Mouse (Mus musculus) liver, postnatal 0 days (tissue): ENCODE data around the gene Olfr1535. TPM values are rescaled to one million over a fixed set of nuclear protein-coding genes. Genes with fewer than 3 reads are reported as not detected.

Experiments
- ATAC-seq: fragments of 200-750 bp; cut with Nextera tagmentation; 2 replicates; pipeline ENCODE4 v1.8.0; 2017; ENCODE audit warnings: mild to moderate bottlenecking, moderate library complexity
- DNase-seq: peaks from one replicate; pipeline ENCODE4 v3.0.0-alpha.2; 2016
- H3K27ac ChIP-seq: fragments of 300-500 bp; sonication (generic); 2 replicates; pipeline ENCODE4 v1.5.1; 2014; ENCODE audit warnings: antibody characterized with exemption, moderate library complexity, mild to moderate bottlenecking, low read depth
- H3K27me3 ChIP-seq: fragments of 300-500 bp; sonication (generic); 2 replicates; pipeline ENCODE4 v1.6.1; 2014; ENCODE audit warnings: low read length, control low read depth, mixed read lengths; ENCODE audit not compliant: insufficient read depth
- H3K36me3 ChIP-seq: fragments of 300-500 bp; sonication (generic); replicated peaks from 2 replicates; pipeline ENCODE4 v1.6.1; 2014; ENCODE audit warnings: mild to moderate bottlenecking, control low read depth, low read length, moderate library complexity, mixed read lengths; ENCODE audit not compliant: insufficient read depth
- H3K4me1 ChIP-seq: fragments of 300-500 bp; sonication (generic); 2 replicates; pipeline ENCODE4 v1.6.1; 2014; ENCODE audit warnings: antibody characterized with exemption, mild to moderate bottlenecking, control low read depth; ENCODE audit not compliant: insufficient read depth
- H3K4me2 ChIP-seq: fragments of 300-500 bp; sonication (generic); 2 replicates; pipeline ENCODE4 v1.6.1; 2014; ENCODE audit warnings: low read depth, mild to moderate bottlenecking, low read length, moderate library complexity, mixed read lengths
- H3K4me3 ChIP-seq: fragments of 300-500 bp; sonication (generic); 2 replicates; pipeline ENCODE4 v1.5.1; 2014; ENCODE audit warnings: low read depth, low read length
- H3K9ac ChIP-seq: fragments of 300-500 bp; sonication (generic); replicated peaks from 2 replicates; pipeline ENCODE4 v1.6.1; 2014; ENCODE audit warnings: mild to moderate bottlenecking, moderate library complexity
- H3K9me3 ChIP-seq: fragments of 300-500 bp; sonication (generic); 2 replicates; pipeline ENCODE4 v1.6.1; 2016; ENCODE audit warnings: mild to moderate bottlenecking, control low read depth, low read length, mixed read lengths
- CTCF ChIP-seq: sonication (generic); IDR thresholded peaks from 2 replicates; pipeline ENCODE4 v1.5.1; 2016; ENCODE audit warnings: antibody characterized with exemption, low read depth
- EP300 ChIP-seq: IDR thresholded peaks from 2 replicates; pipeline ENCODE4 v1.6.1; 2016; ENCODE audit warnings: antibody characterized with exemption, low read depth, mild to moderate bottlenecking
- WGBS: fragments of 180-500 bp; shearing (Covaris S2); extraction: QIAGEN DNeasy Blood & Tissue Kit; methylation state at CpG from one replicate; pipeline ENCODE4 v1.1.7; 2014; ENCODE audit not compliant: insufficient replicate concordance; 5-methylcytosine and 5-hydroxymethylcytosine counted together
- polyA plus RNA-seq: library from polyadenylated mRNA; unstranded; fragments of >200 nt; fragmentation: Nextera tagmentation; extraction: Ambion mirVana; gene quantifications from 2 replicates; pipeline ENCODE4 v1.2.1, GENCODE M21; 2015

Gene Olfr1535
- polyA plus RNA-seq, 1 experiment from 2014 or later = not detected

- peaks cover 9% of the 10 kb centered on the region for H3K36me3 ChIP-seq
- H3K9ac ChIP-seq = peak within 1 kb of the TSS; percentile 92
- H3K27ac ChIP-seq = peak within 1 kb of the TSS; percentile 92
- TF ChIP-seq CTCF = no peak; the same call in 1 of the 2 replicates
- TF ChIP-seq EP300 = no peak
- DNase-seq (peak; percentile 90), ATAC-seq (peak; percentile 100)
- peaks cover 9% of the 10 kb centered on the region; the same call in 1 of the 2 replicates for H3K4me1 ChIP-seq
- H3K9me3 ChIP-seq = no peaks in the 10 kb centered on the region
- H3K4me3 ChIP-seq = peak within 1 kb of the TSS; percentile 77
- H3K4me2 ChIP-seq = peak within 1 kb of the TSS; percentile 74
- H3K27me3 ChIP-seq = no peaks in the 10 kb centered on the region
- WGBS = 0% methylated on average over 39 of the region's 39 CpGs
Observed at GRCm38 (mm10) chr13:21530781-21531201, 28.9 kb downstream of the Olfr1535 start, which contains the start of gene Zkscan8. Zkscan8 (minus strand) TSS chr13:21531120.

- TF ChIP-seq CTCF (no peak), EP300 (no peak)
- no peak overlapping the region for H3K9ac ChIP-seq
- H3K9me3 ChIP-seq = no peaks in the 10 kb centered on the region
- H3K36me3 ChIP-seq = peaks cover 14% of the 10 kb centered on the region
- H3K4me2 ChIP-seq = peak overlapping the region; percentile 74
- 41% methylated on average over 7 of the region's 7 CpGs for WGBS
- no peaks in the 10 kb centered on the region for H3K27me3 ChIP-seq
- ATAC-seq (no peak), DNase-seq (no peak)
- H3K27ac ChIP-seq = no peak overlapping the region
- H3K4me1 ChIP-seq = peaks cover 9% of the 10 kb centered on the region; the same call in 1 of the 2 replicates
- H3K4me3 ChIP-seq = peak overlapping the region; percentile 77
Observed at GRCm38 (mm10) chr13:21530136-21530535, 29.6 kb downstream of the Olfr1535 start.

GRCm38 (mm10) chr13:21506221-21506649 is 53.5 kb downstream of the Olfr1535 start:
- Histone ChIP-seq H3K4me1 (0 out of 2 replicates have a peak, but pooled peaks cover 3% of the 10 kb centered on the region), H3K9me3 (no peaks in the 10 kb centered on the region), H3K9ac (peak overlapping the region; percentile 60), H3K27ac (peak overlapping the region; percentile 69), H3K27me3 (no peaks in the 10 kb centered on the region), H3K36me3 (no peaks in the 10 kb centered on the region), H3K4me3 (peak overlapping the region; percentile 63), H3K4me2 (peak overlapping the region; percentile 63)
- under 1% methylated on average over 21 of the region's 21 CpGs for WGBS
- TF ChIP-seq EP300 = no peak
- peak; percentile 100 for ATAC-seq
- DNase-seq = peak; percentile 92

Other genes starting within 250 kb of the Olfr1535 start
- gene Gpx6, start 247.8 kb downstream of the Olfr1535 start, polyA plus RNA-seq = 0.08 and 0.18 TPM in 2 replicates
- not detected in 2 replicates for gene Olfr1367, start 213.0 kb downstream of the Olfr1535 start, polyA plus RNA-seq
- gene Zscan12, start 197.1 kb downstream of the Olfr1535 start, polyA plus RNA-seq = 2.4 and 2.7 TPM in 2 replicates
- gene Zkscan3, start 157.1 kb downstream of the Olfr1535 start, polyA plus RNA-seq = 22.2 and 24.6 TPM in 2 replicates
- gene Pgbd1, start 118.8 kb downstream of the Olfr1535 start, polyA plus RNA-seq = 0.31 and 0.39 TPM in 2 replicates
- gene Zscan26, start 106.2 kb downstream of the Olfr1535 start, polyA plus RNA-seq = 13.3 and 15.2 TPM in 2 replicates
- 2.0 TPM in 2 replicates for gene Nkapl, start 91.4 kb downstream of the Olfr1535 start, polyA plus RNA-seq
- gene Zkscan4, start 81.0 kb downstream of the Olfr1535 start, polyA plus RNA-seq = 0.77 and 0.78 TPM in 2 replicates
- not detected in 2 replicates for gene Gm10065, start 80.5 kb downstream of the Olfr1535 start, polyA plus RNA-seq
- 0.52 and 0.70 TPM in 2 replicates for gene AK157302, start 64.7 kb downstream of the Olfr1535 start, polyA plus RNA-seq
- gene Gm11273, start 58.5 kb downstream of the Olfr1535 start, polyA plus RNA-seq = 6.4 and 8.9 TPM in 2 replicates
- gene Zkscan8, start 28.8 kb downstream of the Olfr1535 start, polyA plus RNA-seq = 1.2 and 1.6 TPM in 2 replicates
- not detected in 2 replicates for gene Olfr1366, start 17.1 kb downstream of the Olfr1535 start, polyA plus RNA-seq
- not detected in 2 replicates for gene Olfr1364, start 21.9 kb upstream of the Olfr1535 start, polyA plus RNA-seq
- not detected in 2 replicates for gene Olfr1362, start 54.1 kb upstream of the Olfr1535 start, polyA plus RNA-seq
- not detected in 2 replicates for gene Olfr11, start 82.6 kb upstream of the Olfr1535 start, polyA plus RNA-seq
- not detected in 2 replicates for gene Olfr1361, start 103.5 kb upstream of the Olfr1535 start, polyA plus RNA-seq
- gene Olfr1360, start 117.5 kb upstream of the Olfr1535 start, polyA plus RNA-seq = not detected in 2 replicates
- gene Olfr1359, start 138.2 kb upstream of the Olfr1535 start, polyA plus RNA-seq = not detected in 2 replicates
- gene Hist1h2bl, start 156.2 kb upstream of the Olfr1535 start, polyA plus RNA-seq = 0.51 and 1.9 TPM in 2 replicates
- gene Hist1h2ai, start 156.5 kb upstream of the Olfr1535 start, polyA plus RNA-seq = 16.4 and 20.2 TPM in 2 replicates
- gene Hist1h3h, start 157.8 kb upstream of the Olfr1535 start, polyA plus RNA-seq = 7.1 and 8.7 TPM in 2 replicates
- 1.6 and 2.3 TPM in 2 replicates for gene Hist1h2bm, start 162.2 kb upstream of the Olfr1535 start, polyA plus RNA-seq
- gene Hist1h4j, start 175.2 kb upstream of the Olfr1535 start, polyA plus RNA-seq = 0.19 and 0.32 TPM in 2 replicates
- 2.4 and 3.6 TPM in 2 replicates for gene Hist1h4k, start 190.6 kb upstream of the Olfr1535 start, polyA plus RNA-seq
- 44.2 and 62.3 TPM in 2 replicates for gene Hist1h2ak, start 193.9 kb upstream of the Olfr1535 start, polyA plus RNA-seq
- gene Hist1h2bn, start 194.2 kb upstream of the Olfr1535 start, polyA plus RNA-seq = 7.2 and 7.3 TPM in 2 replicates
- 20.0 and 27.9 TPM in 2 replicates for gene Hist1h1b, start 220.7 kb upstream of the Olfr1535 start, polyA plus RNA-seq
- 95.1 and 107 TPM in 2 replicates for gene Hist1h3i, start 223.5 kb upstream of the Olfr1535 start, polyA plus RNA-seq
- gene Hist1h2an, start 227.3 kb upstream of the Olfr1535 start, polyA plus RNA-seq = 8.4 and 11.4 TPM in 2 replicates
- 2.4 and 4.6 TPM in 2 replicates for gene Hist1h2bp, start 227.6 kb upstream of the Olfr1535 start, polyA plus RNA-seq